Mouse (Mus musculus) R1 (cell line): ENCODE data around the gene Mrps31.

Experiments
- DNase-seq: peaks from one replicate; pipeline ENCODE4 v3.0.0-alpha.2; 2018; ENCODE audit warnings: low read depth, low spot score

Mrps31 gene

DNA sequence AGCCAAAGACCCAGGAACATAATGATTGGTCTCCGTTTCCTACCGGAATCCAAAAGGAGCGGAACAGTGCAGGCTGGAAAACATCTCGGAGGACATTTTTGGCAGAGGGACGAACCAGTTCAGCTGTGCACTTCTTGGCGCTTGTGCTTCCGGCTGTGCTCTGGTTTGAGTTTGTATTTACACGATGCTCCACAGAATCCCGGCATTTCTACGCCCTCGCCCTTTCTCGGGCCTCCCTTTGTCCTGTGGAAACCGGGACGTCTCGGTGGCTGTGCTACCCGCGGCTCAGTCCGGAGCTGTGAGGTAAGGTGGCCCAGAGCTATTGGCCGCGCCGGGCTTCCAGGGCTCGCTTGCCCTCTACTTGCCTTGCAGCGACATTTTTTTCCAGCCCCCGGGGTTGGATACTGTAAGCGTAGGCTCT lies at the start of gene Mrps31:
TSS of gene Mrps31 (plus strand) at position 80 of the 421 bp plus-strand sequence.
- peak; percentile 96 for DNase-seq

DNA sequence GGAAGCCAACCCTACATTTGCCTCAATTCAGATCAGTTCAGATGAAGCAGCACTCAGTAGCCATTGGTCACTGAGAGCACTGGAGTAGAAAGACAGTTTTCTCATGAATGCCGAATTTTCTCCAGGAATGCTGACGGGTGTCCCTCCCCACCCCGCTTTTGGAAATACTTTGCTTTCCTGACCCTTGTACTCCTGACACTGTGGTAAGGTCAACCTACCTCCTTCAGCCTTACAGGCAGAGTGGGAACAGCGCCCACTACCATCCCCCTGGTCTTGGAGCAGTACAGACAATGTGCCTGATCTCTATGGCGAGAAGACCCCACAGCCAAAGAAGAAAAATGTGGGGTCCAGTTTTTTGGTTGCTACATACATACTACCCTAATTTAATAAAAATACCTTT lies 34.9 kb upstream of the Mrps31 start:
- DNase-seq: no peak

DNA sequence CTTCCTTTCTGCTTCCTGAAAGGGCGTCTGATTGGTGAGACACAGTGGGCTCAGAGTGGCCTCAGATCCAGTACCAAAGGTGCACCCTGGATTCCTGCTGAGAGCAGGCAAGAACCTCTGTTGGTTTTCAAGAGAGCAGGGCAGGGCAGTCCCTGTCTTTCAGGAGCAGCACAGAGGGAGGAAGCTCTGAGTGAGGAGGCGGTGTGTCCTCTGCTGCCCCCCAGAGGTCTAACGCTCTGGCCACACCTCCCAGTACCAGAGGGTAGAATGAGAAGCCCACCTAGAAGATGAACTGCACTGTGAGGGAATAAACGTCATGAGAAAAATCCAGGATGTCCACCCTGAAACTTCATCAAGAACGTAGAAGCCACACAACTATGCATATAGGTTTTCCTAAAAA lies 34.3 kb upstream of the Mrps31 start:
- DNase-seq: peak; percentile 46

DNA sequence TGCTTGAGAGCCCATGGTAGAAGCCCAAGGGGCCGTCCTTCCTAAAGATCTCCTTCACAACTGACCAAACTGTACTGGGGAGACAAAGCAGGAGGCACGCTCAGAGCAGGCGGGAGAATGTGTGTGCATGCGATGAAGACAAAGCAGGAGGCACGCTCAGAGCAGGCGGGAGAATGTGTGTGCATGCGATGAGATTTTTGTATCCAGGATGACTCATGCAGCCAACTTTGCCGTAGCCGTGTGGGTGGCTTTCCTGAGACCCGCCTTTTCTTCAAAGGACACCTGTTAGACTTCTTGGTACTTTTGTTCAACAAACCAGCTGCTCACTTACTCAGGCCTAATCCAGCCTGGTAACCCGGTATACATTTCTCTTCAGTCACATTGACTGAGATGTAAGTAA lies 30.2 kb upstream of the Mrps31 start:
- no peak for DNase-seq

DNA sequence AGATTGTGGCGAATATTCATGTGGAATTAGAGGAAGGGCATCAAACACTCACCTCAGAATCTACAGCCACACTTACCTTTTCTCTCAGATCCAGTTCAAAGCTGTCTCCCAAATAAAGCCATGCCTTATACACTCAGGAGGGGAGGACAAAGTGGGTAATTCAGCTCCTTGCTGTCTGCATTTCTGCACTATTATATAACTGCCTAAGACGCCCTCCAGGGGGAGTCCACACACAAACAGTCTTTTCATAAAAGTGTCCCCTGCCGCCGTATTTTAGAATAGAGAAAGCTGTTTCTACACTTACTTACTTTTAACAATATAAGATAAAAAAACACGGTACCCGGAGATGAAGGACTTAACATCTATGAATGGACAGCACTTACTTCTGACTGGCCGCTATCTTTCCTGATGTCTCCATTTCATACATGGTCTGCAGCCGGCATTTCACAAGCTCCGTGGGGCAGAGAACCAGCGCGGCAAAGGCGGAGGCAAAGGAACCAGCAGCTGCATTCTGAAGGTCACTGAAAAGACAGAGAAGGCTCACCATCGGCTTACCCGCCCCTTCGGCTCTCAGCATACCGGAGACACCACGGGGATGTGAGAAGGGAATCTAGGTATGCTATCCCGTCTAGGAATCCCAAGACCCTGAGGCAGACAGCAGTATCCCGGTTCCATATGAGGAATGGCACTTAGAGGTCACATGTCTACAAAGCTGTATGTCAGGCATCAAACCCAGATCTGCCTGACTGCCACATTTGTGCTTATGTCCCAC lies 28.2 kb upstream of the Mrps31 start:
- peak; percentile 42 for DNase-seq

DNA sequence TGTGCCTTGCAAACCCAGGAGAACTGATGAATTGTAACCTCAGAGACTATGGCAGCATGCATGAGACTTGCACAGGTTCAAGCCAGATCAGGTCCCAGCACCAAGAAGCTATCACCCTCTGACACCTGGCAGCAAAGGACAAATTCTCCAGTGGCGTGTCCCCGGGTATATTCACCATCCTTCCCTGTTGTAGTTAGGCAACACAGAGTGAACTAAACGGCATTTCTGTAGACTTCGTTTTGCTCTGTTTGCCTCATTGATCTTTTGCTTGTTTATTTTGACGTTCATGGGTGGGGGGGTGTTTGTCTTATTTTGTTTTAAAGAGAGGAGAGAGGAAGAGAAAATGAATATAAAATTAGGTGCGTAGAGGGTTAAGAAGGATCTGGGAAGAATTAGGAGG lies 26.0 kb upstream of the Mrps31 start:
- no peak for DNase-seq

DNA sequence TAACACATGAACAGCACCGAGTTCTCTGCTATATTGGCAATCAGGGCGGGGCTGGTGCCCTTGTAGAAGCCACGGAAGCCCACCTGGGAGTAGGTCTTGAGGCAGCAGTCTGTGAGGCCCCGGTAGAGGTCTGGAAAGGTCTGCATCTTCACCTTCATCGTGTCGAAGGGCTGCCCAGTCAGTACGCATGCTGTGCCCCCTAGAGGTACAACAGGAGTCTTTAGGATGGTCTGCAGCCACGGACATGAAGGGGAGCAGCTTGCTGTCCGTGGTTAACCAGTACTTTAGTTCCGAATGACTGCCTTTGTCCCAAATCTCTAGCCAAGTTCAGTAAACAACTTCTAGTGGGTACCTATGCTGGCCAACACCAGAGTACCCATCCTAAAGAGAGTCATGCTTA lies 21.3 kb upstream of the Mrps31 start:
- DNase-seq: peak; percentile 16

DNA sequence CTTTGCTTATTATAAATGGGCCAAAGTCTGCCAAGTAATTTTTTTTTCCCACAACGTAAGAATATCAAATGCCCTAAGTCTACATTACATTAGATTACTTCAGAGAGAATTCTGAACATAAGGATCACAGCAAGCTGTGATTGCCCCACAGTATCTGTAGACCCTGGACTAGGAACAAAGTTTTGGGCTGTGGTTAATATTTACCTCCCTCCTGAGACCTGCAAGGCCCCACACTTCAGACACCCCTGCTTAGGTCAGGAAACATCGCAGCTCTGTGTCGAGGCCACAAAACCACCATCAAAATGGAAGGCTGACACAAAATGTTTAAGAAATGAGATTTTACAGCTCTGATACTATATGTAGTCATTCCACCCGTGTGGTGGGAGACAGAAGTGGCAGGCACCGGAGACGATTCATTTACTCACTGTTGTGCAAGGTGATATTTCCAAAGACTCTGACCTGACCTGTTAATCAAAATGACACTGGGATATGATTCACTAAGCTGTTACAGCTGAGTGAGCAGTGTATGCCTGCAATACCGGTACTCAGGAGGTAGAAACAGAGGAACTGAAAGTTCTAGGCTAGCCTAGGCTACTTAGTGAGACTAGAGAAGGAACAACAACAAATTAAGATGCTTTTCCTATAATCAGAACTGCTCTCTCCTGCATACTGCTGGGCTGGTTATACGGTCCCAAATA lies 20.2 kb upstream of the Mrps31 start:
- no peak for DNase-seq

DNA sequence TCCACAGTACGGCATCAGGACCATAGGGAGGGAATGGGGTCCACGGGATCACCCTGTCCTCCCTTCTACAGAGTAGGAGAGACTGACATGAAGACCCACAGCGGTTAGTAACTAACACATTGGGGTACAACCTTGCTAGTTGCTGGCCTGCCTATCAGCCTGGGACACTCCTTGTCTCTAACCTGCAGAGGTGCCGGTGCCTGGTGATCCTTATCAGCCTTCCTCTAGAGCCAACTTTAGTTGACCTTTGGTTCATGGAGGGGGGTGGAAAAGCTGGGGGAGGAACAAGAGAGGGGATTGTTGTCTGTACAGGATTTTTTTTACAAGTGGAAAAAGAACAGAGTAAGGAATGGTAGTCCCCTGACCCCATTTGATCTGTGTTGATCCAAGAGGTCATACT lies 16.7 kb upstream of the Mrps31 start:
- DNase-seq: no peak

DNA sequence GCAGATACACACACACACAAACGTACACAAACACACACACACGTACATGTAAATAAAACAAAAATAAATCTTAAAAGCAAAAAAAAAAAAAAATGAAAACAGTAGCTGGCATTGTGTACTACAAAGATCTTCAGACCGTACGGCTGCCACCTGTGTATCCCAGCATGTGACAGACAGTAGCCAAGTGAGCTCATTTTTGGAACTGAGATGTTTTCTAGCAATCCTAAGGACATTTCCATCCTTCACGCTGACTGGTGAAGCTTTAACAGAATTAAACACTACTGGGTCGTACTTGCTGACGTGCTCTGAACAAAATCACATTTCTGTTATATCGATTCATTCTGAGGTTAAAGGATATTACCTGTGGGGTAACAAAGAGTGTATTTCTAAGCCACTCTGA lies 15.9 kb upstream of the Mrps31 start:
- no peak for DNase-seq

DNA sequence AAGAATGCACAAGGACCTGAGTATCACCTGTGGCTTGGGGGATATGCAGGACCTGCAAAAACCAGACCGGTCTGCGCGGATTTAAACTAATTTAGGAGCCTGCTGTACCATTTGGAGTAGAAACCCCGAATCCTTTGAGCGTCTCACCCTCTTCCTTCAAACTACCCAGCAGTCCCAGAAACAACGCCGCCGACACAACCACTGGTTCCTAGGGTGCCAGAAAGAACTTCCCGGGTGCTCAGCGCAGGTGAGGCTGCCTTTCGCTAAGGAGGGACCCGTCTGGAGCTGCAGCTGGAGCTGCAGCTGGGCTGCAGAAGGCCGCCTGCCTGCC lies 13.4 kb upstream of the Mrps31 start:
- DNase-seq: peak; percentile 63

DNA sequence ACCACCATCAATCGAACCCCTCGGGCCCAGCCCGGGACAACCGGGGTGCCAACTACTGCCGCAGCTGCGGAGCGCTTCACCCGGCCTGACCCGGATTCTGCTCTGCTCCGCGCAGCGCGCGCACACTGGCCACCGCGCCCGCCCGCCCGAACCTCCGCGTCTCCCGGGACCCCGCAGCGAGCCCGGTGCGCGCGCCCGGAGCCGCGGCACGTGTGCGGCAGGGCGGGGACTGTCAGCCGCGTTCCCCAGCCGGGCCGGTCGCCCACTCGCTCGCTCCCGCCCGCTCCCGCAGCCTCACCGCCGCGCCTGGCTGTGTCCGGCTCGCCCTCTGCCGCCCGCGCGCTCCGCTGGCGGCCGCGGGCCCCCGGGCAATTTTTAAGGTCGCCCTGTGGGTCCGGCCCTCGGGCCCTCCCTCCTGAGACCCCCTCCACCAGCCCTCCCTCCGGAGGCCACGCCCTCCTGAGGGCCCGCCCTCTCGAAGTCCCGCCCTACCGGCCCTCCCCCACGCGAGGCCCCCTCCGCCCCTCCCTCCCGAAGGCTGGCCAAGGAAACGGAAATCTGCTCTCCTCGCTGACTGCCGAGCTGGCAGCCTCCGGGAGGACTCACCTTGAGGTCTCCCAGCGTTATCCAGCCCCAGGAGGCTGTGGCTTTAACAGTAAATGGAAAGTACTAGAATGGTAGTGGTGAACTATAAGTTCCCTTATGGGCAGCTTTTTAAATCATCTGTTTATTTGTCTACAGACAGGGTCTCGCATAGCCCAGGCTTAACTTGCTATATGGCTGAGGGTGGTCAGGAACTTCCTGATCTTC lies 12.8 kb upstream of the Mrps31 start, which contains the start of gene Slc25a15:
TSS of gene Slc25a15 (minus strand) at position 456 of the 810 bp plus-strand sequence.
- peak; percentile 90 for DNase-seq

DNA sequence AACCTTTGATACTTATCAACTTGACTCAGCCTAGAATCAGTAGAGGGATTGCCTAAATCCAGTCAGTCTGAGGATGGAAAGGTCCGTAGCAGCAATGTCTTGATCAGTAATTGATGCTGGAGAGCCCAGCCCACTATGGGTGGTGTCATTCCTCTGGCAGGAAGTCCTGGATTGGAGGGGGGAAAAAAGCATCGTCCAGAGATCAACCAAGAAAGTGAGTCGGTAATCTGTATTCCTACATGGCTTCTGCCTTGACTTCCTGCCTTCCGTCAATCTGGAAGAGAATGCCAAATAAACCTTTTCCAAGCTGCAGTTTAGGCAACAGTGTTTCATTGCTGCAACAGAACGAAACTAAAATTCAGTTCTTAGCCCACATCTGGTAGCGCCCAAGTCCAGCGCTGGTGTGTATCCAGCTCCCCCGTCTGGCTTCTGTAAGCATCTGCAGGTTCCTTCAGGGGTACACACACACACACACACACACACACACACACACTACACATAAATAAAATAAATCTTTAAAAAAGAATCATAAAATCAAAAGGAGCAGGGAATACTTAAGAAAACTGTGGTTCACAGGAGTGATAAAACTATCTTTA lies 11.8 kb upstream of the Mrps31 start:
- DNase-seq: peak; percentile 74

DNA sequence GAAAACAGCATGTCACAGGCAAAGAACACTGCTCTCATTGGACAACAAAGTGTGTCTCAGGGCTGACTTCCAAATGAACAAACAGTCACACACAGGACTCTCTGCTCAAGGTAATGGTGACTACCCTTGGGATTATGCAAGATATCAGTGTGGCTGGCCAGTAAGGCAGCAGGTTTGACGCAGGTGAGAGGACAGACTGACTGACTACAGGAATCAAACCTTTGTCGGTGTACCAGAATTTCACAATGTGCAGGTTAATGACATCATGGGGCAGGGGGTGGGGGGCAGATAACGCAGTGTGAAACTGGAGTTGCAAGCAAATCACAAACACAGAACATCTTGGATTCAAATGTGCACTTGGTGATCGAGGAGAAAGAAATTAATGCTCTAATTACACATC lies 10.6 kb upstream of the Mrps31 start:
- DNase-seq: no peak

DNA sequence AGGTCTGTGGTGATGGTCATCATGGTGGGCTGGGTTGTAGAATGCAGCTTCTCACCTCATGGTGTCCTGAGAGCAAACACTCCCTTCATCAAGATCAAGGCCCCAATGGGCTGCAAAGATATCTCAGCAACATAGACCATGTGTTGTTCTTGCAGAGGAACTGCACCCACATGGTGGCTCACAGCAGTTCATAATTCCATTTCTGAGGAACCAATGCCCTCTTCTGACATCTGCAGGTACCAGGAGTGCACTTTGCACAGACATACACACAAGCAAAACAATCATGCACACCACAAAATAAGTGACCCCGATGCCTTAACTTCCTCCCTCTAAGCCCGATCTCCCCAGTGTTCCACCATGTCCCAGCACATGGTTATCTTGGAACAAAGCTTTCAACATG lies 7.9 kb upstream of the Mrps31 start:
- no peak for DNase-seq

DNA sequence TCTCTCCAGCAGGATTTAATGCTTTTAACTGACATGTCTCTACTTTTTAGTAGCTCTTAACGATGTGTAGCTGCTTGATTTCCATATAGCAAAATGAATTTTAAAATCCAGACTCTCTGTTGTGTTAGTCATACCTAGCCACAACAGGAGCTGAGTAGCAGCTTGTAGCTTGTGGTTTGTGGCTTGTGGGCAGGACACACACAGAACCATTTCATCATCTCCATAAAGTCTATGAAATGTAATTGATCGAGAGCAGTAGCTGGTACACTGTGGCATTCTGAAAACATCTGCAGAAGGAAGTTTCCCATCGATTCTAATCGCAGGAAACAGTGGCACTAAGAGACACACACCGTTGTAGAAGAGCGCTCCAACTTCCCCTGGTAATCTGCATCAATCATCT lies 5.4 kb upstream of the Mrps31 start:
- DNase-seq: no peak

DNA sequence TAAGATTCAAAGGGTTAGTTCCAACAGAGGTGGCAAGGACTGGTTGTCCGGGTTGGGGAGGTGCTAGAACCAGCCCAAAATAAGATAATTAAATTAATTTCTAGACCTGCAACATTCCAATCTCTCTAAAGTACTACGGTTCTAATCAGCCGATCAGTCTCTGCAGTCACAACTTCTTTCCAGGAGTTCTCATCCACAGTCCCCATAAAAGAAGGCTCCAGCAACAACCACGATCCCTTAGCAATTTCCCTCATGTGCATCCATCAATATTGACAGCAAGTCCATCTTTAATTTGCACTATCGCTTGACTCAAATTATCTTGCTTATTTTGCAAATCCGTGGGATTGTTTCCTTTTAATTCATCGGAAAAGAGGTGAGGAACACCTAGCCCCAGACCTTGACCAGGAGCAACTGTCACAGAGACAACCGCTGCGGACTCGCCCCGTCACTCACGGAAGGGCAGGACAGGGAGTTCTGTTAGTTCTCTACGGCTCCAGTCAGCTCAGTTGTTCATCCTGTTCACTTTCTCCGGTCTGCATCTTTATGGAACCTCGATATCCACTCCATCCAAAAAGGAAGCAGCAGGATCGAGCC lies 376 bp upstream of the Mrps31 start:
- DNase-seq: no peak

DNA sequence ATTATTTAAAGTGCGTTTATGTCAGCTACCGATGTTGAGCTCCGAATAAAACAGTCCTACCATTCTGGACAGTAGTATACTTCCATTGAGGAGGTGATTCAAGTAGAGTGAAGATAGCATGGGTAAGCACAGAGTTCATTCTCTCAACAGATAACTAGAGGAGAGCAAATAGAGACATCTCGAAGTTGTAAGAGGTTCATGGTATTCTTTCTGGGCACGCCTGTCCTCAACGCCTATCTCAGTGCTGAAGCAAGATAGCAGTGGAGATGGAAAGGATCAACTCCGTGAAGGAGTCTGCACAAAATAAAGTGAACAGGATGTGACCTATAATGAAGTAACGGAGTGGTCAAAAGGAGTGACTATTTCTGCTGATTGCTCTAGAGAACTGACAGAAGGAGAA lies 810 bp downstream of the Mrps31 start:
- DNase-seq: no peak
